15 mouse cellular contexts compared by ENCODE assay signal in the genomic region with DNA sequence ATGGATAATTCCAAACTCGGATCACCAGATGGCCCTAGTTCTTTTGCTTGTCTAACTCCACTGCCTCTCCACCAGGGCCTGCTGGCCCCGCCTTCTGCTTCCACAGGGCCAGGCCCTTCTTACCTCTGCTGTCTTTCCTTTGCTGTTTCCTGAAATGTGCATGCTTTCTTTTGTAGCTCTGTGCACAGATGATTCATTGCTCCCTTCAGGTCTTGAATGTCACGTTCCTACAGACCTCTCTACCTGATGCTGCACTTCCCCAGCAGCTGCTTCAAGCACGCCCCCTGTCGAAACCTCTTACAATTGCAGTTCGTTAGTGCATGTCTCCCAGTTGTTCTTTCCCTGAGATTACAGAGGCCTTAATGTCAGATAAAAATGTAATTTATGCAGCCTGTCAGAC.
DNase-seq lines count a peak whose midpoint lies in the region; ATAC-seq and TF ChIP-seq lines count a peak whose summit lies in the region.
"Had no signal": no experiment of that assay in that cellular context is flagged by ENCODE, and none has a peak within 500 bp of the region (broad histone marks: within the 10 kb centered on the region; RNA-seq: fewer than 3 reads in every experiment).

No protein-coding gene starts in this region.

- 0 out of 2 replicates have a peak, but pooled peaks have one; percentile 32 for ATAC-seq in cerebellum, adult (ENCODE audit: insufficient number of reproducible peaks, low FRiP score, low TSS enrichment)
- ATAC-seq in intestine, postnatal 0 days: no peak

- no peaks in the 10 kb centered on the region for H3K4me1 ChIP-seq in intestine, postnatal 0 days (replicated peaks; ENCODE audit: control insufficient read depth, insufficient read depth, low read length)
- H3K4me1 ChIP-seq: heart, embryonic 15.5 days; limb, embryonic 13.5 days; neural tube, embryonic 13.5 days had no signal

- no peaks in the 10 kb centered on the region for H3K27me3 ChIP-seq in intestine, postnatal 0 days (replicated peaks; ENCODE audit: control insufficient read depth, insufficient read depth, low read length)
- H3K27me3 ChIP-seq: heart, embryonic 15.5 days; limb, embryonic 13.5 days; neural tube, embryonic 13.5 days had no signal

- peak; percentile 43; the same call in 1 of the 2 replicates for TF ChIP-seq CTCF in intestine, postnatal 0 days (IDR thresholded peaks at IDR 0.05; ENCODE audit: low read depth)

- H3K36me3 ChIP-seq in intestine, postnatal 0 days (ENCODE audit: control insufficient read depth, insufficient read depth): no peaks in the 10 kb centered on the region
- H3K36me3 ChIP-seq: heart, embryonic 15.5 days; limb, embryonic 13.5 days; neural tube, embryonic 13.5 days had no signal

- H3K9ac ChIP-seq in intestine, postnatal 0 days (ENCODE audit: low read depth, low read length): no peak overlapping the region
- H3K9ac ChIP-seq: heart, embryonic 15.5 days; limb, embryonic 13.5 days; neural tube, embryonic 13.5 days had no signal

- DNase-seq in cerebellum, adult 11-12 months: no peak
- DNase-seq in kidney, postnatal 4 days: peak; percentile 33 to 48
- DNase-seq in kidney, postnatal 25 days: no peak
- DNase-seq in ZHBTc4 (ENCODE audit: low read depth, low spot score) (peak; percentile 46), MN1 (ENCODE audit: low spot score) (no peak)
- DNase-seq in ovary, postnatal 10 days (ENCODE audit: low spot score): no peak
- DNase-seq: embryo, embryonic 11 days; kidney, postnatal 14 days; lung, postnatal 4 days; spleen, adult 18-20 months had no signal

- WGBS in intestine, postnatal 0 days: 43% methylated on average over 6 of the region's 6 CpGs

- no peak overlapping the region for H3K4me2 ChIP-seq in intestine, postnatal 0 days (replicated peaks; ENCODE audit: low read depth)
- H3K4me2 ChIP-seq: heart, embryonic 15.5 days; limb, embryonic 13.5 days; neural tube, embryonic 13.5 days had no signal

- no peak overlapping the region for H3K4me3 ChIP-seq in intestine, postnatal 0 days (ENCODE audit: low read depth, low read length)
- H3K4me3 ChIP-seq: heart, embryonic 15.5 days; limb, embryonic 13.5 days; neural tube, embryonic 13.5 days had no signal

- no peaks in the 10 kb centered on the region for H3K9me3 ChIP-seq in intestine, postnatal 0 days (ENCODE audit: control insufficient read depth)
- H3K9me3 ChIP-seq: heart, embryonic 15.5 days; limb, embryonic 13.5 days; neural tube, embryonic 13.5 days had no signal

- no peak overlapping the region for H3K27ac ChIP-seq in intestine, postnatal 0 days (ENCODE audit: low read depth, low read length)
- H3K27ac ChIP-seq: heart, embryonic 15.5 days; limb, embryonic 13.5 days; neural tube, embryonic 13.5 days had no signal

Comparison
In these comparisons a context has a peak if more than half of its experiments do, and no peak if none do; other contexts are left out.
1. DNase-seq: peak in kidney, postnatal 4 days (2 of 2) and ZHBTc4 (single experiment); none in cerebellum, adult 11-12 months (single experiment), kidney, postnatal 25 days (0 of 2), MN1 (single experiment) and ovary, postnatal 10 days (single experiment).